Mouse (Mus musculus): ENCODE results near the gene Bad.

Gene Bad

DNA sequence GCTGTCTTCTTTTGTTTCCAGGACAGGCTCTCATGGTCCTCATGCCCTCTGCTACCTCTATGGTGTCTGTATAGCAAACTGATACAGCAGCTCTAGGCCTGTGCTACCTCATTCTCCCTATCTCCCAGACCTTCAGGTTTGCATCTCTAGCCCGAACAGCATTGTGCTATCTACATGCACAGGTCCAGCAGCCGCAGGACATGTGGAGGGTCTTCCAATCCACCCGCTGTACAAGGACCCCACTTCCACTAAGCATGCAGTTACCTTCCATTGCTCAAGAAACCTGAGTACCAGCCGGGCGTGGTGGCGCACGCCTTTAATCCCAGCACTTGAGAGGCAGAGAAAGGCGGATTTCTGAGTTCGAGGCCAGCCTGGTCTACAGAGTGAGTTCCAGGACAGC, 27.1 kb upstream of the Bad start:
- DNase-seq (ENCODE audit: low read depth, low spot score), result no peak

DNA sequence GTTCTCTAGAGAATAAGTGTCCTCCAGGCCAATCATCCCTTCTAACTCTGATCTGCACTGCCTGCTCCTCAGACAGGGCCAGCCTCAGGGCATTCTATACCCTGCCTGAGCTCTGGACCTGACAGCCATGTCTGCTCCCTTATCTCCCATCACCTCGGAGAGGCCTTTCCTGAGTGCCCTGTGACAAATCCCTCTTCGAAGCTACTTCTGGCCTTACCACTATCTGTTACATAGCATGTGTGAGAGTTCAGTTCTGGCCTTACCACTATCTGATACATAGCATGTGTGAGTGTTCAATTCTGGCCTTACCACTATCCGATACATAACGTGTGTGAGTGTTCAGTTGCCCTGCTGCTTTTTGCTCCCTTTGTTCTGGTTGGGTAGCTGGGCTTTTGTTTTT, 26.4 kb upstream of the Bad start:
- DNase-seq (ENCODE audit: low read depth, low spot score), result no peak

- DNase-seq (ENCODE audit: low read depth, low spot score), result no peak
These were observed 25.2 kb upstream of the Bad start for GRCm38 (mm10) chr19:6916496-6916895.

DNA sequence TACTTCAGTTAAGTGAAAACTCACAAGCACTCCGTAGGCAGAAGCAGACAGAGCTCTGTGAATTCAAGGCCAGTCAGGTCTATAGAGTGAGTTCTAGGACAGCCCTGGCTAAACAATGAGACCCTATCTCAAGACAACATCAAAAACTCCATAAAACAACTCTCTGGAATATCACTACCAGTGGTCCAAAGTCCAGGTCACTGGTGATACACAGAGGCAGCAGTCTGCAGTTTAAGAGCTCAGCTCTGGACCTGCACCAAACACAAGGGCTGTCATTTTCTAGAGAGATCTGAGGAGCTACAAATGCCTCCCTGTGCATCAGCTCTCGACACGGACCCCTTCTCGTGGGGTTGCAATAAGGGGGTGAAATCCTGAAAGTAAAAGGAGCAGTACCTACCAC, 23.3 kb upstream of the Bad start:
- no peak for DNase-seq (ENCODE audit: low read depth, low spot score)

GRCm38 (mm10) chr19:6919431-6919830, 22.2 kb upstream of the Bad start:
- DNase-seq (ENCODE audit: low read depth, low spot score), result no peak

DNA sequence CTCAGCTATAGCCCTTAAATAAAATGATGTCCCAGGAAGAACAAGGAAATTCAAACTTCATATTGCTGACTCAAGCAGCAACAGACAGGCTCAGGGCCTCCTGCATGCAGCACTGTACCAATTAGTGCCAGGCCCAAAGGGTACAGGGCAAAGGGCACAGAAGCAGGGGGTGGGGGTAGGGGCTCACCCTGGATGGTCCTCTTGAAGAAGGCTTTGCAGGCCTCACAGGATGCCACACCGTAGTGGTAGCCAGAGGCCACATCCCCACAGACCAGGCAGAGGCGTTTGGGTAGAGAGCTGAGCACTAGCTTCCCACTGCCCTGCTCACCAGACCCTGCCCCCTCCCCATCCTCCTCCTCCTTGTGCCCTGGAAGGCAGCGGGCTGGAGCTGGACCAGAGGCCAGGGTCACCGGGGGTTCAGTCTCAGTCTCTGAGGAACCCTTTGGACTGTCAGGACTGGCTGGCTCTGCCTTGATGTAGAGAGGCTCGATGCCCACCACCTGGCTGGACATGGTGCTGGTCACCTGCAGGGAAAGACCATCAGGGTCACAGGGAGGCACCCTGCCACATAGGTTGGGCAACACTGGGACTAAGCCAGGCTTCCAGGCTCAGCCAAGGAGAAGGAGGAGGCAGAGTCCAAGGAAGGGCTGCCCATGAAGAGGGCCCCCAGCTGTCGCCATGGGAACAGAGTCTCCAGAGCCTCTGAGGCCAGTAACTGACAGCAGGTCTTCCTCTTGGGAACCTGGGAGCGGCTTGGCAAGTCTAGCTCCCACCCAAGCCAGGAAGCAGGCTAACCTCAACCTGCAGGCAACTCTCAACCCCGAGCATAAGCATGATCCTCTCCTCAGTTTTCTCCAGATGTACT, 21.6 kb upstream of the Bad start:
- peak; percentile 55 for DNase-seq (ENCODE audit: low read depth, low spot score)

GRCm38 (mm10) chr19:6920741-6921636, 20.7 kb upstream of the Bad start:
- peak; percentile 59 for DNase-seq (ENCODE audit: low read depth, low spot score)

DNA sequence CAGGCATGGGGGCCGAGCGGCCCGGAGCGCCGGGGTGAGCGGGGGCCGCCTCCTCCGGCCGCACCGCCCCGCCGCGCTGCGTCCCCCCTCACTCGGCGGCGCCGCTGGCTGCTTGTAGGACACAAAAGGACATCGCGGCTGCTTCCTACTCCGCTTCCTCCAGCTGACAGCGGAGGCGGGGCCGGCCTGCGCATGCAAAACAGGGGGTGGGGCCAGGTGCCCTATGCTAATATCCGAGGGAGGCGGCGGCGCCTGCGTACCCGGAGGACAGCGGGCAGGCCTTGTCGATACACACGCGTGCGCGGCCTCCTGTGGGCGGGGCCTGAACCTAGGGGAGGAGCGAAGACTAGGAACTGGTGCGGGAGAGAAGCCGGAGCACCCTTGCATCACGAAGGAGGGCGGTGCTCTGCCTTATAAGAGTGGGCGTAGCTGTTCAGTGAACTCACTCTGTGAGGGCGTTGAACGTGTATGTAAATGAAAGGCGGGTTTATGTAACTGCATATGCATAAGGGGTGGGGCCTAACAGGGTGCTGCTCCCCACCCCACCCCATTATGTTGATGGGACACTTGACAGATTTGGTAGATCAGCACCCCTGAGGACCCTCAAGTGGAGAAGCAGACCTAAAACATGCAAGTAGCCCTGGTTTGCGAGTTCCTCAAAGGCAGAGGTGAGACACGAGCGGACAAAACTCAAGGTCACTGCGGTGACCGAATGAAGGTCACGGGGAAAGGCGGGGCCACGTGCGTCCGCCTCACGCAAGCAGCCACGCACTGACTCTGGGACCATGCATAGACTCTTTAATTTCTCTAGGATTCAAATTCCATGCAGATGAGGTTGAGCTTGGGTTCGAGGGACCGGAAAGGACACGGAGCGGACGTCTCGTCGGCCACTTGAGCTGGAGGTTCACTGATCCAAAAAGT, 19.8 kb upstream of the Bad start, which contains the start of gene Esrra:
Gene Esrra (minus strand): TSS at position 167 of the 921 bp plus-strand sequence.
- peak; percentile 100 for DNase-seq (ENCODE audit: low read depth, low spot score)

DNA sequence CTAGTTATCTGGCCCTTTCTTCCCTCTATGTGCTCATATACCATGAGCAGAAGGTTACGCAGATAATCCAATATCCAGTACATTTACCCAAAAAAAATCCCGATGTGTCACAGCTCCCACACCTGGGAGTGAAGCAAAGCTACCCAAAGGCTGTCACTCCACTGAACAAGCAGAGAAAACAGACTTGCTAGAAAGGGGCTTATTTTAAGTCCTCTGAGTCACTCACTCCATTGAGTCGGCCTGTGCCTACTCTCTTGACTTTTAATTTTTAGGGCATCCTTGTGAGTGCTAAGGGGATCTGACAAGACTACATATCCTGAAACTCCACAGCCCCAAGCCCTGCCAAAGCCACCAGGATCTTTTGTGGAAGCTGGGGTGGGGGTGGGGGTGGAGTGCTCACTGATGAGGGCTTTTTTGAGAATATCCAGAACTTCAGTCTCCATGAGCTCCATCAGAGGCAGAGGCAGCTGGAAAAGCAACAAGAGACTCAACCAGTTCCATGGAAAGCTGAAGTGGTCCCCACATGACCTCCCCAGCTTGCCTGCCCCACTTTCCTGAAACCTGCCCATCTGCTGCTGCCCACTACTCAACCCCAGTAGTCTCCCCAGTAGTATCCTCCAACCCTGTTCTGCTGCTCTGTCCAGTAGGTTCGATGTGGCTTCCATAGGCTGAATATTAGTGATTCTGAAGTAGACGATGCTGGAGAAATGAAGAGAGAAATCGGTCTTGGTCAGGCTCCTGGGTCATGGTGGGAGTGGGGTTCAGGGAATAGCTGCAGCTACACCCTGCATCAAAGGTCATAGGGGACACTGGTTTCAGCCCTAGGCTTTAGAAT, 18.5 kb upstream of the Bad start:
- DNase-seq (ENCODE audit: low read depth, low spot score), result no peak

DNA sequence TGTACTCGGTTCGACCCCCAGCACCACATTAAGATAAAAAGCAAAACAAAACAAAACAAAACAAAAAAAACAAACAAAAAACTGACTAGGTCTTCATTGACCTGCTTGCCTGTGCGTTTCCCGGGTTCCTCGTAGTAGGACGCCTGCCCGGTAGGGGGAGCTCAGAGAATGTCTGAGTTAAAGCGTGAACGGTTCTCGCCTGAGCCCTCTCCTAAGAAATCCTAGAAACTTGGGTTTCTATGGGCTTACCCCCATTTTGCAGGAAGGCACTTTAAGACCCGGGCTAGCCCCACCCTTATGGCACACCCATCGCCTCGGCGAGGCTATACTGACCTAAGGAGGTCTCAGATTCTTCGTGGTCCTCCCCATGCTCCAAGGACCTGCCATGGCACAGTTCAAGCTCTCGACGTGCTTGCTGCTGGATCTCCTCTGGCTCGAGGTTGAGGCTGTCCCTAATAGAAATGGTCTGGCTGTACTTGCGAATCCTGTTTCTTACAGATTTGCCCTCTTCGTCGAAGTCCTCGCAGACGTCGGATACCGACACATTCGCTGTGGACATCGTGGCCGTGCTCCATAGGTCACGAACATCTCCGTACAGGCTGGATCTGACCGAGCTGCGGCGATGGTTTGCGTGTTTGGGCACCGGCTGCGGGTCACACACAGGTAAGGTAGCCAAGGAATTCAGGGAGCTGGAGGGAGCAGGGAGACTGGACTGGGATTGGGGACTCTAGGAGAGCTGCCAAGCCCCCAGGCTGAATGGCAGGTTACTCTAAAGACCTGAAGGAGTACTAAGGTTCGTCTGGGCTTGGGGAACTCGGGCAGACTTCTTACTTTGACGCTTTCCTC, 17.0 kb upstream of the Bad start:
- DNase-seq (ENCODE audit: low read depth, low spot score), result no peak

DNA sequence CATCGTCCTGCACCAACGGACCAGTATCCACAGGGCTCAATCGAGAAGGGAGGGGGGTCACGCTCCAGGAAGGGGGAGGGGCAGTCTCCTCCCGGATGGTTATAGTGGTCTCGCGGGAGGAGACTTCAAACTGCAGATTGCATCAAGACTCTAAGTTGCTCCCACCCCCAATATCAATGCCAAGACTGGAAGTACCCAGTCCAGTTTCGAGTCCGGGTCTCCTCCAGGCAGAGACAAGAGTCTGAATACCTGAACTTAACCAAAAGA, 16.4 kb upstream of the Bad start, which contains the start of gene Catsperz:
Gene Catsperz (minus strand): TSS at position 74 of the 267 bp plus-strand sequence.
- no peak for DNase-seq (ENCODE audit: low read depth, low spot score)

- DNase-seq (ENCODE audit: low read depth, low spot score), result no peak
These were observed 15.9 kb upstream of the Bad start for GRCm38 (mm10) chr19:6925611-6926329.

DNA sequence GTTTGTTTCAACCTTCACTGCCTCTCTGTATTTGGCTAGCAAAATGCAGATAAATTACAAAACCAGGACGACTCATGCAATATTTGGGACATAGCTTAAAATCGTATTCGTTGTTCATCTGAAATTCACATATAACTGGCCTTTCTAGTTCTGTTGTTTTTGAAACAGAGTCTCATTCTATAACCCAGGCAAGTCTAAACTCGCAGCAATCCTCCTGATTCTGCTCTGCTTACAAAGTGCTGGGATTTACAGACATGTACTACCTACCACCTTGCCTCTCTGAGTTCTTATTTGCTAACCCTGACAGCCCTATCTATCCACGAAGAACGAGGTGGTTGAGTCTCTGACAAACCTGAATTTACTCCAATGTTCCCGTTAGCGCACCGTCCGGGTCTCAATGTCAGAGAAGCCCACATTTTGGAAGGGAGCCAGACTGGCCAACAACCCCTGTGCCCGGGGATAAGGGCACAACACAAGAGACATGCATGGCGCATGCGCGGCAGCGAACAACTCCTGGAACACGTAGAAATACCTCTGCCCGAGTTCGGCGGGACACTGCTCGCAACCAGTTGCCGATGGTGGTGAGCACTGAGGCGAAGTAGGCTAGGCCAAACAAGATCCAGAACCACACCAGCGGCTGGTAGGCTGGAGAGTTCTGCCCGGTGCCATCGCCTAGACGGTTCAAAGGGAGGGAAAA, 15.0 kb upstream of the Bad start:
- no peak for DNase-seq (ENCODE audit: low read depth, low spot score)

GRCm38 (mm10) chr19:6928080-6928479, 13.6 kb upstream of the Bad start:
- no peak for DNase-seq (ENCODE audit: low read depth, low spot score)

- no peak for DNase-seq (ENCODE audit: low read depth, low spot score)
These were observed 10.7 kb upstream of the Bad start for GRCm38 (mm10) chr19:6931002-6931401.

- DNase-seq (ENCODE audit: low read depth, low spot score), result no peak
These were observed 9.6 kb upstream of the Bad start for GRCm38 (mm10) chr19:6932018-6932417.

DNA sequence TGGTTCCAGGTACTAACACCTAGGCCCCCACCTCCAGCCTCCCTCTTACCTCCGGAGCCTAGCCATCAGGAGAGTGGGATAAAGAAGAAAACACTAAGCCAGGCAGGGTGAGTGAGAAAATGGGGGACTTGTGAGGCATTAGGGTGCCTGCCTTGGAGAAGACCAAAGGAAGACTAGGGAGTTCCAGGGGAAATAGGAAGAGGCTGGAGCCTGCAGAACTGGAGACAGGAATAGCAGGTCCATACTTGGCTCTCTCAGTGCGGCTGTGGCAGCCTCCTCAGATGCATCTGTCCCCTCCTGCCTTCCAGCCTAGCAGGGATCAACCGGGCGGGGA, 8.6 kb upstream of the Bad start:
- no peak for DNase-seq (ENCODE audit: low read depth, low spot score)

GRCm38 (mm10) chr19:6933436-6934194, 8.0 kb upstream of the Bad start:
- DNase-seq (ENCODE audit: low read depth, low spot score), result no peak

All from skeletal muscle tissue, adult 2 months (tissue).